Mouse (Mus musculus): ENCODE measurements at regions not wholly inside any gene's neighbourhood (a gene's known extent, or its start where the extent isn't known, plus 50 kb on each side); places are given as distances from the start of the nearest gene placed in this dataset.

- TF ChIP-seq CTCF (conservative IDR thresholded peaks at IDR 0.05; ENCODE audit: low read length) (no peak), POU5F1 (IDR thresholded peaks at IDR 0.05; ENCODE audit: borderline replicate concordance, low read length) (no peak), NANOG (IDR thresholded peaks at IDR 0.05; ENCODE audit: borderline replicate concordance, low read length) (no peak)
Observed at GRCm38 (mm10) chr2:128352533-128352932, 226.7 kb downstream of the Bcl2l11 start.

Measured in E14TG2a.4 (cell line).